Mouse (Mus musculus): ENCODE results near the gene Chchd3. TPM values are rescaled to one million over a fixed set of nuclear protein-coding genes. Genes with fewer than 3 reads are reported as not detected.

Gene Chchd3
- polyA plus RNA-seq, 1 experiment: 98.7 TPM

DNA sequence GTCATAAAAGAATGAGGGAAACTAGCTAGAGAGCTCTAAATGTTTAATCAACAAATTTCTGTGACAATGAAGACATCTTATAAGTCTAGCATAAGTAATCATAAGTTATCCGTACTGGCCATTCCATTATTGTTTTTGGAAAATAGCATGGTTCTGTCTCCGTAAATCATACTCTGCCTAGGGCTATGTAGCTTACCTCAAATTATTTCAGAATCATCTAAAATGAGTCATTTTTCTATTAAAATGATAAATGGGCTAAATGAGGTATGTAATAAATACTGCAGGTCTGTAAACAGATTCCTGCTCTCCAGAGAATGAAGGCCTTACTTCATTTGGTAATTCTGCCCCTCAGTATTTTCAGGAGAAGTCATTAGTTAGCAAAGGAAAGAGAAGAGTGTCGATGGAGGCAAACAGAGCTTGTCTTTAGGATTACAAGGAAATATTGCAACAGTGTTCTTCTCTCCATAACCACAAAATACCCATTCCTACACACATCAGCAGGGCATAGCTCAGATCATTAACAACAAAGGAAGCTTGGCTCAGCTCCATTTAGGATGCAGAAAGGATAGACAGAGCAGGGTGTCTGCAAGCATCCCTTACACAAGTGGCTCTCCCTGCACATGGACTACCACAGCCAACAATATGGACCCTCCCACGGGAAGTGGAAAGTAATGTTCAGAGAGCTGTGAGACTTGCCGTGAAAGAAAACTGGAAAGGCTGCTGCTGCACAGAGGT, 100.1 kb downstream of the Chchd3 start:
- no peak for DNase-seq
- Histone ChIP-seq H3K27ac (ENCODE audit: insufficient read depth, low read depth, low read length) (no peak overlapping the region), H3K27me3 (replicated peaks; ENCODE audit: control insufficient read depth, insufficient read depth, low read length) (no peaks in the 10 kb centered on the region), H3K4me3 (ENCODE audit: insufficient read depth, low read depth, low read length) (no peak overlapping the region), H3K4me1 (ENCODE audit: control insufficient read depth, insufficient read depth, low read length) (peaks cover 16% of the 10 kb centered on the region), H3K36me3 (ENCODE audit: control insufficient read depth, insufficient read depth, low read length) (no peaks in the 10 kb centered on the region)
- WGBS: 70% methylated on average over 5 of the region's 5 CpGs
- TF ChIP-seq POLR2A (IDR thresholded peaks at IDR 0.05; ENCODE audit: low read depth, low read length): no peak
- no peak for TF ChIP-seq CTCF (conservative IDR thresholded peaks at IDR 0.05; ENCODE audit: insufficient read depth, insufficient read length, low read depth, low read length)

GRCm38 (mm10) chr6:32955481-32955880, 104.6 kb downstream of the Chchd3 start:
- WGBS: 89% methylated on average over 3 of the region's 3 CpGs

DNA sequence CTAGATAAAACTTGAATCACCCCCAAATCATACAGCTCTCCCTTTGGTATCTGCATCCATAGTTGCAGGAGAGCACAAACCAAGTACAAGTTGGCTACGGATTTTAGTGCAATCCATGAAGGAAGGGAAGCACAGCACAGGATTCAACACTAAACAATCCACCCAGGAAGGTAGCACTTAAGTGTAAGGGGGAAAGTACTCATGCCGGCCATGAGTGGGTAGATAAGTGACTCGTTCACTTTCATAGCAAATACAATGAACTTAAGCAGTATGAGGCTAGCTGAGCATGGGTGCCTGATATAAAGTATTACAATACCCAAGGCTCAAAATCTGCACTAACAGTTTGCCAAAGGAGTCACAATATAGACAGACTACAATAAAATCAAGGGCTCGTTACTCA, 109.1 kb downstream of the Chchd3 start:
- 87% methylated on average over 4 of the region's 4 CpGs for WGBS
- H3K36me3 ChIP-seq (ENCODE audit: control insufficient read depth, insufficient read depth, low read length): no peaks in the 10 kb centered on the region
- no peak for TF ChIP-seq POLR2A (IDR thresholded peaks at IDR 0.05; ENCODE audit: low read depth, low read length)
- no peak for TF ChIP-seq CTCF (conservative IDR thresholded peaks at IDR 0.05; ENCODE audit: insufficient read depth, insufficient read length, low read depth, low read length)

More at GRCm38 (mm10) chr6:32955481-32955880, 104.6 kb downstream of the Chchd3 start:
- no peak overlapping the region for H3K4me3 ChIP-seq (ENCODE audit: insufficient read depth, low read depth, low read length)
- H3K27ac ChIP-seq (ENCODE audit: insufficient read depth, low read depth, low read length): no peak overlapping the region
- no peaks in the 10 kb centered on the region for H3K36me3 ChIP-seq (ENCODE audit: control insufficient read depth, insufficient read depth, low read length)
- DNase-seq: no peak
- TF ChIP-seq POLR2A (IDR thresholded peaks at IDR 0.05; ENCODE audit: low read depth, low read length): no peak
- TF ChIP-seq CTCF (conservative IDR thresholded peaks at IDR 0.05; ENCODE audit: insufficient read depth, insufficient read length, low read depth, low read length): no peak
- H3K4me1 ChIP-seq (ENCODE audit: control insufficient read depth, insufficient read depth, low read length): peaks cover 9% of the 10 kb centered on the region
- H3K27me3 ChIP-seq (replicated peaks; ENCODE audit: control insufficient read depth, insufficient read depth, low read length): no peaks in the 10 kb centered on the region

GRCm38 (mm10) chr6:32949702-32950101, 110.4 kb downstream of the Chchd3 start:
- no peaks in the 10 kb centered on the region for H3K36me3 ChIP-seq (ENCODE audit: control insufficient read depth, insufficient read depth, low read length)
- no peak overlapping the region for H3K27ac ChIP-seq (ENCODE audit: insufficient read depth, low read depth, low read length)
- 92% methylated on average over 3 of the region's 3 CpGs for WGBS
- no peak for TF ChIP-seq CTCF (conservative IDR thresholded peaks at IDR 0.05; ENCODE audit: insufficient read depth, insufficient read length, low read depth, low read length)
- no peak for TF ChIP-seq POLR2A (IDR thresholded peaks at IDR 0.05; ENCODE audit: low read depth, low read length)
- no peaks in the 10 kb centered on the region; the same call in 1 of the 2 replicates for H3K4me1 ChIP-seq (ENCODE audit: control insufficient read depth, insufficient read depth, low read length)
- no peak for DNase-seq
- H3K4me3 ChIP-seq (ENCODE audit: insufficient read depth, low read depth, low read length): no peak overlapping the region
- no peaks in the 10 kb centered on the region for H3K27me3 ChIP-seq (replicated peaks; ENCODE audit: control insufficient read depth, insufficient read depth, low read length)

More for the DNA sequence above, 109.1 kb downstream of the Chchd3 start:
- Histone ChIP-seq H3K27ac (ENCODE audit: insufficient read depth, low read depth, low read length) (no peak overlapping the region), H3K27me3 (replicated peaks; ENCODE audit: control insufficient read depth, insufficient read depth, low read length) (no peaks in the 10 kb centered on the region), H3K4me1 (ENCODE audit: control insufficient read depth, insufficient read depth, low read length) (no peaks in the 10 kb centered on the region; the same call in 1 of the 2 replicates), H3K4me3 (ENCODE audit: insufficient read depth, low read depth, low read length) (no peak overlapping the region)
- no peak for DNase-seq

GRCm38 (mm10) chr6:32947225-32947624, 112.8 kb downstream of the Chchd3 start:
- no peak for DNase-seq
- H3K36me3 ChIP-seq (ENCODE audit: control insufficient read depth, insufficient read depth, low read length): no peaks in the 10 kb centered on the region
- no peak overlapping the region for H3K27ac ChIP-seq (ENCODE audit: insufficient read depth, low read depth, low read length)
- TF ChIP-seq CTCF (conservative IDR thresholded peaks at IDR 0.05; ENCODE audit: insufficient read depth, insufficient read length, low read depth, low read length): no peak
- no peak for TF ChIP-seq POLR2A (IDR thresholded peaks at IDR 0.05; ENCODE audit: low read depth, low read length)
- no peak overlapping the region for H3K4me3 ChIP-seq (ENCODE audit: insufficient read depth, low read depth, low read length)
- no peaks in the 10 kb centered on the region for H3K27me3 ChIP-seq (replicated peaks; ENCODE audit: control insufficient read depth, insufficient read depth, low read length)
- 58% methylated on average over 6 of the region's 6 CpGs for WGBS
- H3K4me1 ChIP-seq (ENCODE audit: control insufficient read depth, insufficient read depth, low read length): no peaks in the 10 kb centered on the region; the same call in 1 of the 2 replicates

DNA sequence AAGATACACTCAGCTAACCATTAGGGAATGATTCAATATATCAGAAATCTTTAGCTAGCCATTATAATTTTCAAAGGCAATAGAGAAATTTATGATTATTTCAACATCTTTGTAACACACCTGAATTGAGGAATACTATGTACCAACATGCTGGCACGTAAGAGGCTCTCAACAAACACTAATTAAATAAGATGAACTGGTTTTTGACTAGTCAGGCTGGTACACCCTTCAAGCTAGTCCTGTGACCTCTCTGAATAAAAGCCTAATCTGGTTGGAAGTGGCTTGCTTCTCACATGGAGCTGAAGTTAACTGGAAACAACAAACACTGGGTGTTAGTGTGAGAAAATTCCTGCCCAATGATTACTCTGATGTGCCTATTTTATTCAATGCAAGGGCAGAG, 115.1 kb downstream of the Chchd3 start:
- Histone ChIP-seq H3K4me3 (ENCODE audit: insufficient read depth, low read depth, low read length) (no peak overlapping the region), H3K4me1 (ENCODE audit: control insufficient read depth, insufficient read depth, low read length) (no peaks in the 10 kb centered on the region; the same call in 1 of the 2 replicates), H3K36me3 (ENCODE audit: control insufficient read depth, insufficient read depth, low read length) (no peaks in the 10 kb centered on the region), H3K27ac (ENCODE audit: insufficient read depth, low read depth, low read length) (no peak overlapping the region), H3K27me3 (replicated peaks; ENCODE audit: control insufficient read depth, insufficient read depth, low read length) (no peaks in the 10 kb centered on the region)
- TF ChIP-seq CTCF (conservative IDR thresholded peaks at IDR 0.05; ENCODE audit: insufficient read depth, insufficient read length, low read depth, low read length) (no peak), POLR2A (IDR thresholded peaks at IDR 0.05; ENCODE audit: low read depth, low read length) (no peak)
- WGBS: 65% methylated on average over 1 of the region's 1 CpGs
- no peak for DNase-seq

DNA sequence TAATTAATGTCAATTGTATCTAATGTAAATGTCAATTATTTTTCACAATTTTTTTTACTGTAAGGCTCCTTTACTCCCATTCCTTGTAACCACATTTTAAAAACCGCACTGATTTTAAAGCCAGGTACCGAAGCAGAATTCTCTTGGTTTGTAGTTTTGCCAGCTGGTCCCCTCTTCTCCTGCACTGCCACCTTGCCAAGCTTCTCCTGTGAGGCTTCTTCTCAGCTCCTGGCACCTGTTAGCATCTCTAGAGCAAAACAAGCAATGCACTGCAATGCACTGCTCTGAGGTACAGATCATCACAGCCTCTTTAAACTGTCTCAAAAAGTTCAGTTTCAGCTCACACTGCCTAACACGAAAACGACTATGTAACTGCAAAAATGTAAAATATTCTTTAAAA, 116.4 kb downstream of the Chchd3 start:
- H3K4me1 ChIP-seq (ENCODE audit: control insufficient read depth, insufficient read depth, low read length): no peaks in the 10 kb centered on the region; the same call in 1 of the 2 replicates
- no peak overlapping the region for H3K4me3 ChIP-seq (ENCODE audit: insufficient read depth, low read depth, low read length)
- TF ChIP-seq POLR2A (IDR thresholded peaks at IDR 0.05; ENCODE audit: low read depth, low read length) (no peak), CTCF (conservative IDR thresholded peaks at IDR 0.05; ENCODE audit: insufficient read depth, insufficient read length, low read depth, low read length) (no peak)
- no peak for DNase-seq
- WGBS: 92% methylated on average over 4 of the region's 4 CpGs
- H3K27ac ChIP-seq (ENCODE audit: insufficient read depth, low read depth, low read length): no peak overlapping the region
- H3K27me3 ChIP-seq (replicated peaks; ENCODE audit: control insufficient read depth, insufficient read depth, low read length): no peaks in the 10 kb centered on the region
- no peaks in the 10 kb centered on the region for H3K36me3 ChIP-seq (ENCODE audit: control insufficient read depth, insufficient read depth, low read length)

All from kidney, adult 2 months (tissue).